Mouse (Mus musculus) liver, adult 2 months (tissue): ENCODE data around the gene Wdr19.

ENCODE experiments used
- CTCF ChIP-seq: fragments of 200-500 bp; IDR thresholded peaks from 2 replicates; pipeline ENCODE4 v1.5.1; 2011; ENCODE audit warnings: low read depth, low read length, control low read depth
- POLR2A ChIP-seq: fragments of 200-500 bp; IDR thresholded peaks from 2 replicates; pipeline ENCODE4 v1.6.1; 2011; ENCODE audit warnings: low read length, control low read depth; ENCODE audit not compliant: insufficient read depth; ENCODE audit errors: extremely low read depth

DNA sequence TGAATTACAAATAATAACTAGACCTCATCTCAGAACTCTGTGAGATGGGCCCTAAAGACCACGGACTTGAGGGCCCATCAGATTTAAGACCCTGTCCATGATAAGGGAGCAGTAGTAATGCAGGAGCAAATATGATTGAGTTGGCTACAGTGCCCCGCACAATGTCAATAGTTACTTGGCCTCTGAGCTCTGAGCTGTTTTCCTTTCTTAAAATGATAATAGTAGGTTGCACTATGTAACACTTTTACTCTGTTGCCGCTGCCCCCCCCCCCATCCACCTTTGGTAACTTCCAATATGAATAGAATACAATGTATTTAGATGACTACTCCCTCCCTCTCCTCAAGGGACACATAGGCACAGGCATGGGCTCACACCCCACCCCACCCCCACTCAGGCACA, 48.2 kb upstream of the Wdr19 start:
- TF ChIP-seq CTCF (no peak), POLR2A (no peak)
